Mouse (Mus musculus) testis, adult 2 months (tissue): ENCODE measurements around the gene Gm37240. TPM values are rescaled to one million over a fixed set of nuclear protein-coding genes. Genes with fewer than 3 reads are reported as not detected.

ENCODE experiments used
- H3K27ac ChIP-seq: fragments of 200-500 bp; 2 replicates; pipeline ENCODE4 v1.5.1; 2012; ENCODE audit warnings: low read depth, low read length; ENCODE audit not compliant: control insufficient read depth, insufficient read depth
- H3K27me3 ChIP-seq: fragments of 200-500 bp; 2 replicates; pipeline ENCODE4 v1.6.1; 2012; ENCODE audit warnings: mild to moderate bottlenecking, low read length, moderate library complexity; ENCODE audit not compliant: control insufficient read depth, insufficient read depth
- H3K36me3 ChIP-seq: fragments of 200-500 bp; 2 replicates; pipeline ENCODE4 v1.6.1; 2012; ENCODE audit warnings: mild to moderate bottlenecking, low read length; ENCODE audit not compliant: control insufficient read depth, insufficient read depth
- H3K4me1 ChIP-seq: fragments of 200-500 bp; 2 replicates; pipeline ENCODE4 v1.6.1; 2012; ENCODE audit warnings: low read length; ENCODE audit not compliant: control insufficient read depth, insufficient read depth
- H3K4me3 ChIP-seq: fragments of 200-500 bp; 2 replicates; pipeline ENCODE4 v1.5.1; 2012; ENCODE audit warnings: low read depth, mild to moderate bottlenecking, low read length, moderate library complexity, mixed read lengths; ENCODE audit not compliant: control insufficient read depth
- CTCF ChIP-seq: fragments of 200-500 bp; IDR thresholded peaks from 2 replicates; pipeline ENCODE4 v1.5.1; 2012; ENCODE audit warnings: low read depth, mild to moderate bottlenecking, inconsistent platforms, low read length, moderate library complexity; ENCODE audit not compliant: control insufficient read depth, insufficient read depth, insufficient replicate concordance
- POLR2A ChIP-seq: fragments of 200-500 bp; IDR thresholded peaks from 2 replicates; pipeline ENCODE4 v1.6.1; 2012; ENCODE audit warnings: low read depth, mild to moderate bottlenecking, inconsistent platforms, low read length, moderate library complexity; ENCODE audit not compliant: control insufficient read depth
- polyA plus RNA-seq: library from polyadenylated mRNA; depleted of rRNA; stranded (reverse); fragments of >200 nt; gene quantifications from 2 replicates; pipeline ENCODE4 v1.2.3, GENCODE M21; 2012

Gene Gm37240
- polyA plus RNA-seq, 1 experiment = not detected

GRCm38 (mm10) chr3:85820839-85821548 lies 66.3 kb downstream of the Gm37240 start:
- no peaks in the 10 kb centered on the region for H3K27me3 ChIP-seq
- no peak for TF ChIP-seq POLR2A
- no peak for TF ChIP-seq CTCF
- H3K36me3 ChIP-seq = no peaks in the 10 kb centered on the region
- H3K27ac ChIP-seq = no peak overlapping the region
- H3K4me1 ChIP-seq = no peaks in the 10 kb centered on the region
- H3K4me3 ChIP-seq = no peak overlapping the region

DNA sequence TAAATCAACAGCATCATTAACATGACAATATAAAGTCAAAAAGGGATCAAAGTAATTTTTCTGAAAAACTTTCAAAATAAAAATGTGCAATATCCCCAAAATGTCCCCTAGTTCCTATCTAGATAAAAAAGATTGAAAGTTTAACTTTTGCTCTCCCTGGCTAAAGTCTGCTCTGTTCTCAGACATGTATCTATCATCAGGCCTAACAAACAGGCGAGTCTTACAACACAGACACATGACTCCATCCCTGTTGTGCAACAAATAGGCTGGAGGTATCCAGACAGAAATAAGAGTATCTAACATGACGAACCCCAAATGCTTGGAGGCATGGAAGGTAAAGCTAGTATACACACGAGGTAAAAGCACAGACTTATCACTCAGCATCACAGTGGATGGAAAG lies 68.0 kb downstream of the Gm37240 start:
- Histone ChIP-seq H3K4me1 (no peaks in the 10 kb centered on the region), H3K27me3 (no peaks in the 10 kb centered on the region), H3K36me3 (no peaks in the 10 kb centered on the region), H3K4me3 (no peak overlapping the region), H3K27ac (no peak overlapping the region)
- TF ChIP-seq POLR2A = no peak
- no peak for TF ChIP-seq CTCF

GRCm38 (mm10) chr3:85817191-85817590 lies 70.1 kb downstream of the Gm37240 start, which contains the start of gene Fam160a1:
Gene Fam160a1 (minus strand): TSS chr3:85817291.
- Histone ChIP-seq H3K4me3 (no peak within 1 kb of the TSS), H3K27ac (no peak within 1 kb of the TSS), H3K36me3 (no peaks in the 10 kb centered on the region), H3K27me3 (no peaks in the 10 kb centered on the region), H3K4me1 (no peaks in the 10 kb centered on the region)
- no peak for TF ChIP-seq POLR2A
- no peak for TF ChIP-seq CTCF

DNA sequence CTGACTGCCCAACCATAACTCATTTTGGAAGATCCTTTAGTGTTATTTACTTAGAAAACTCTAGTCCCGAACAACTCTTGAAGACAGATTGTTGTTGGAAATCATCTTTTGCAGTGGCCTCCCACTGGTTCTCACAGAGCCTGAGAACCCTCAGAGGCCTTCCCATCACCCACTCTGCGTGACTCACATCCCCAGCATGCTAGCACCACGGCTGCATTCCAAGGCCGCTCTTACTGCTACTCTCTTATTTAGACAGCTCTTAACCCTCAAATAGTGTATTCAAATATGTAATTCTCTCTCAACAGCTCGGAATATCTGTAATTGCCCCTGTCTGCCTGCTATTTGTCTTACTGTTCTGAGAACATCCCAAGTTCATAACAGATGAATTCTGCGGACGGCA lies 73.1 kb downstream of the Gm37240 start:
- Histone ChIP-seq H3K27ac (no peak overlapping the region), H3K27me3 (no peaks in the 10 kb centered on the region), H3K36me3 (no peaks in the 10 kb centered on the region), H3K4me3 (no peak overlapping the region), H3K4me1 (no peaks in the 10 kb centered on the region)
- TF ChIP-seq POLR2A = no peak
- TF ChIP-seq CTCF = no peak

GRCm38 (mm10) chr3:85813101-85814014 lies 74.0 kb downstream of the Gm37240 start:
- no peaks in the 10 kb centered on the region for H3K27me3 ChIP-seq
- no peak overlapping the region for H3K27ac ChIP-seq
- no peaks in the 10 kb centered on the region for H3K4me1 ChIP-seq
- H3K36me3 ChIP-seq = no peaks in the 10 kb centered on the region
- no peak overlapping the region for H3K4me3 ChIP-seq
- no peak for TF ChIP-seq CTCF
- TF ChIP-seq POLR2A = no peak

DNA sequence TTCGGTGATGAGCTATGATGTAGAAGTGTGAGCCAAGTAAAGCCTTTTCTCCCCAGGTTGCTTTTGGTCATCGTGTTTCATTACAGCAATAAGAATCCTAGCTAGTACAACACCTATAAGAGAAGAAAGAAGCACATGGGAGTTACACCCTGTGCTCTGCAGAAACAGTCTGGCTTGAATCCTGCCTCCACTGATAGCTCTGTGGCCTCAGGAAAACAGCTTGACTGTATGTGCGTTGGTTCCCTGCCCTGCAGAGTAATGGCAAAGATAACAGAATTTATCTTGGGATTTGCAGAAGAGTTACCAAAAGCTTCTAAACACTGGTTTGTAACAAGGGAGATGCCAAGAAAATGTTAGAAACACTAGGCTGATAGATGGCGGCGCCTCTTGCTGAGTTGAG lies 75.3 kb downstream of the Gm37240 start:
- H3K27ac ChIP-seq = no peak overlapping the region
- no peaks in the 10 kb centered on the region for H3K36me3 ChIP-seq
- H3K4me1 ChIP-seq = no peaks in the 10 kb centered on the region
- no peak for TF ChIP-seq CTCF
- TF ChIP-seq POLR2A = no peak
- H3K4me3 ChIP-seq = no peak overlapping the region
- H3K27me3 ChIP-seq = no peaks in the 10 kb centered on the region

DNA sequence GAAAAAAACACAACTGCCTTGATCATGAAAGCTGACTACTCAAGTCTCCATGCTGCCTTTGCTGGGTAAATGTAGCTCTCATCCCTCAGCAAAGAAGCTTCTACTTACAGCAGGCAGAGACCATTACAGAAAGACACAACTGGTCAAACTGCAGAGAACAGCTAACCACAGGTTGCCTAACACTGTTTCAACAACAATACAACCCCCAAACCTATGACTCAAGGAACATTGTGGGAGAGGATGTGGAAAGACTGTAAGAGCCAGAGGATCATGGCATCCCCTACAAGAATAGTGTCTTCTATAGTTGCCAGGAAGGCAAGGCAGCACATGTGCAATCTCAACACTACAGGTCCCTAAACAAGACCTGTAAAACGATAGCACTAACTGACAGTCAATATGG lies 94.2 kb downstream of the Gm37240 start:
- Histone ChIP-seq H3K27ac (no peak overlapping the region), H3K4me1 (no peaks in the 10 kb centered on the region), H3K27me3 (no peaks in the 10 kb centered on the region), H3K4me3 (no peak overlapping the region), H3K36me3 (no peaks in the 10 kb centered on the region)
- TF ChIP-seq CTCF (no peak), POLR2A (no peak)
